Mouse (Mus musculus) neural tube, embryonic 14.5 days (tissue): Measurements from ENCODE around the gene Grb14. TPM values are rescaled to one million over a fixed set of nuclear protein-coding genes. Genes with fewer than 3 reads are reported as not detected.
A peak's percentile ranks its signal among the peaks of the same experiment; 100 is the strongest.

Experiments
- ATAC-seq: fragments of 200-750 bp; cut with Nextera tagmentation; 2 replicates; pipeline ENCODE4 v1.8.0; 2017; ENCODE audit warnings: low read depth, mild to moderate bottlenecking, moderate TSS enrichment, moderate library complexity
- H3K27ac ChIP-seq: fragments of 300-500 bp; sonication (generic); 2 replicates; pipeline ENCODE4 v1.5.1; 2014; ENCODE audit warnings: low read depth, mild to moderate bottlenecking, control low read depth, low read length, moderate library complexity, mixed read lengths
- H3K27me3 ChIP-seq: fragments of 300-500 bp; sonication (generic); 2 replicates; pipeline ENCODE4 v1.6.1; 2014; ENCODE audit warnings: low read length; ENCODE audit not compliant: control insufficient read depth, insufficient read depth
- H3K36me3 ChIP-seq: fragments of 300-500 bp; sonication (generic); 2 replicates; pipeline ENCODE4 v1.6.1; 2014; ENCODE audit warnings: low read length, mixed read lengths; ENCODE audit not compliant: control insufficient read depth, insufficient read depth
- H3K4me1 ChIP-seq: fragments of 300-500 bp; sonication (generic); 2 replicates; pipeline ENCODE4 v1.6.1; 2014; ENCODE audit warnings: low read length; ENCODE audit not compliant: control insufficient read depth, insufficient read depth
- H3K4me2 ChIP-seq: fragments of 300-500 bp; sonication (generic); 2 replicates; pipeline ENCODE4 v1.6.1; 2014; ENCODE audit warnings: mild to moderate bottlenecking, low read depth, low read length, control low read depth
- H3K4me3 ChIP-seq: fragments of 300-500 bp; sonication (generic); 2 replicates; pipeline ENCODE4 v1.5.1; 2014; ENCODE audit warnings: low read depth, low read length, control low read depth, mixed read lengths
- H3K9ac ChIP-seq: fragments of 300-500 bp; sonication (generic); replicated peaks from 2 replicates; pipeline ENCODE4 v1.6.1; 2014; ENCODE audit warnings: low read depth, mild to moderate bottlenecking, control low read depth, low read length, mixed read lengths
- H3K9me3 ChIP-seq: fragments of 300-500 bp; sonication (generic); 2 replicates; pipeline ENCODE4 v1.6.1; 2016; ENCODE audit warnings: low read length; ENCODE audit not compliant: control insufficient read depth
- WGBS: fragments of 180-500 bp; shearing (Covaris S2); extraction: QIAGEN DNeasy Blood & Tissue Kit; methylation state at CpG from one replicate; pipeline ENCODE4 v1.1.7; 2014; 5-methylcytosine and 5-hydroxymethylcytosine counted together
- polyA plus RNA-seq: library from polyadenylated mRNA; unstranded; fragments of >200 nt; fragmentation: Nextera tagmentation; extraction: Ambion mirVana; gene quantifications from 2 replicates; pipeline ENCODE4 v1.2.1, GENCODE M21; 2014

Grb14 gene
- polyA plus RNA-seq, 1 experiment from 2014 or later, result 23.2 TPM

GRCm38 (mm10) chr2:64947484-64947883, 77.3 kb downstream of the Grb14 start:
- Histone ChIP-seq H3K36me3 (no peaks in the 10 kb centered on the region), H3K4me2 (no peak overlapping the region), H3K9ac (no peak overlapping the region), H3K4me3 (no peak overlapping the region), H3K27me3 (no peaks in the 10 kb centered on the region), H3K4me1 (no peaks in the 10 kb centered on the region), H3K9me3 (no peaks in the 10 kb centered on the region), H3K27ac (no peak overlapping the region)
- 71% methylated on average over 3 of the region's 3 CpGs for WGBS
- ATAC-seq, result no peak

GRCm38 (mm10) chr2:64920879-64921278, 103.9 kb downstream of the Grb14 start:
- Histone ChIP-seq H3K36me3 (no peaks in the 10 kb centered on the region), H3K9me3 (no peaks in the 10 kb centered on the region), H3K4me1 (no peaks in the 10 kb centered on the region), H3K4me3 (no peak overlapping the region), H3K4me2 (no peak overlapping the region), H3K9ac (no peak overlapping the region), H3K27me3 (no peaks in the 10 kb centered on the region), H3K27ac (no peak overlapping the region)
- ATAC-seq, result no peak
- WGBS, result 55% methylated on average over 5 of the region's 5 CpGs

DNA sequence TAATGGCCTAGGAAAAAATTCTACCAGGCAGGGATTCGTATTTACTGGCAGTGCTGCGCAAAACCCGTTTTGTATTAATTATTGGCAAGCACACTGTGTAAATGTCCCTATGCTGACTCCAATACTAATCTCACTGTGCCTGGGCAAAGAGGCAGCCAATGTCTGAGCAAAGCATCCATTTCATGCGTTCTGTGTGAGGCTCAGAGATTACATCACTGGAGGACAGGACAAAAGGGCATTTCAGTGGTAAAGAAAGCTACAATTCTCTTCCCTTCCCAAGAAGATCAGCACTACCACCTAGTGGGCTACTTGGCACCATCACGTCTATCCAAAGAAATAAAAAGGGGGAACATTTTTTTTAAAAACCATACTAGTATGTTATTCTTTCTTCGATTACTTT, 109.3 kb downstream of the Grb14 start:
- Histone ChIP-seq H3K27ac (no peak overlapping the region), H3K9me3 (no peaks in the 10 kb centered on the region), H3K4me3 (no peak overlapping the region), H3K4me2 (no peak overlapping the region), H3K36me3 (no peaks in the 10 kb centered on the region), H3K27me3 (no peaks in the 10 kb centered on the region), H3K9ac (no peak overlapping the region), H3K4me1 (no peaks in the 10 kb centered on the region)
- ATAC-seq, result peak; percentile 81; the same call in 1 of the 2 replicates
- WGBS, result 47% methylated on average over 6 of the region's 6 CpGs

DNA sequence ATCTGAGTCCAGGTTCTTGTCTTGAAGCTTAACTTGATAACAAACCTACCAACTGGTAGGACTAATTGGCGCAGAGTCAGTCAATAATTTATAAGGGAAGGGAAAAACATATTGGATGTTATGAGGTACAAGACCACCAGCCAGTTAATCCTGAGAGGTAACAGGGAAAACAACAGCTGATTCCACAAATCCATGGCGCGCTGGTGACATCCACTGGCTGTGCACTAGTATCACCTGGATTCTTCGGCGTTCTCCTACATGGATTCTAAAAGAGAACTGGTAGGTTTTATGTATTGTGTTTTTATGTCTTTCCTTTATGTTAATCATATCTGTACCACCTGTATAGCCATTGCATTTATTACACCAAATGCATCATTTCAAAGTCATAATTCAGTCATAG, 119.9 kb downstream of the Grb14 start:
- Histone ChIP-seq H3K27ac (no peak overlapping the region), H3K9ac (no peak overlapping the region), H3K27me3 (no peaks in the 10 kb centered on the region), H3K36me3 (no peaks in the 10 kb centered on the region), H3K4me3 (no peak overlapping the region), H3K9me3 (no peaks in the 10 kb centered on the region), H3K4me2 (no peak overlapping the region), H3K4me1 (no peaks in the 10 kb centered on the region)
- peak; percentile 78; the same call in 1 of the 2 replicates for ATAC-seq
- WGBS, result 85% methylated on average over 5 of the region's 5 CpGs

- H3K27ac ChIP-seq, result no peak overlapping the region
- WGBS, result 73% methylated on average over 5 of the region's 5 CpGs
- H3K4me1 ChIP-seq, result no peaks in the 10 kb centered on the region
- no peaks in the 10 kb centered on the region for H3K36me3 ChIP-seq
- no peak overlapping the region for H3K9ac ChIP-seq
- no peaks in the 10 kb centered on the region for H3K9me3 ChIP-seq
- no peak for ATAC-seq
- no peaks in the 10 kb centered on the region for H3K27me3 ChIP-seq
- H3K4me2 ChIP-seq, result no peak overlapping the region
- H3K4me3 ChIP-seq, result no peak overlapping the region
Observed at GRCm38 (mm10) chr2:64897844-64898243, 126.9 kb downstream of the Grb14 start.

GRCm38 (mm10) chr2:64893233-64893632, 131.6 kb downstream of the Grb14 start:
- Histone ChIP-seq H3K27ac (no peak overlapping the region), H3K4me3 (no peak overlapping the region), H3K36me3 (no peaks in the 10 kb centered on the region), H3K27me3 (no peaks in the 10 kb centered on the region), H3K9me3 (no peaks in the 10 kb centered on the region), H3K4me1 (no peaks in the 10 kb centered on the region), H3K9ac (no peak overlapping the region), H3K4me2 (no peak overlapping the region)
- ATAC-seq, result no peak
- 64% methylated on average over 7 of the region's 7 CpGs for WGBS

- WGBS, result 44% methylated on average over 6 of the region's 6 CpGs
- no peak overlapping the region for H3K4me3 ChIP-seq
- H3K4me1 ChIP-seq, result no peaks in the 10 kb centered on the region; the same call in 1 of the 2 replicates
- H3K9me3 ChIP-seq, result no peaks in the 10 kb centered on the region
- no peaks in the 10 kb centered on the region for H3K36me3 ChIP-seq
- no peak overlapping the region for H3K4me2 ChIP-seq
- no peak overlapping the region for H3K9ac ChIP-seq
- no peak for ATAC-seq
- H3K27ac ChIP-seq, result no peak overlapping the region
- no peaks in the 10 kb centered on the region for H3K27me3 ChIP-seq
Observed at GRCm38 (mm10) chr2:64887098-64887757, 137.6 kb downstream of the Grb14 start.

- Histone ChIP-seq H3K9ac (no peak overlapping the region), H3K9me3 (no peaks in the 10 kb centered on the region), H3K4me3 (no peak overlapping the region), H3K4me2 (no peak overlapping the region), H3K4me1 (no peaks in the 10 kb centered on the region; the same call in 1 of the 2 replicates), H3K36me3 (no peaks in the 10 kb centered on the region), H3K27ac (no peak overlapping the region), H3K27me3 (no peaks in the 10 kb centered on the region)
- ATAC-seq, result peak; percentile 49; the same call in 1 of the 2 replicates
- 14% methylated on average over 5 of the region's 5 CpGs for WGBS
Observed at GRCm38 (mm10) chr2:64885696-64886095, 139.1 kb downstream of the Grb14 start.

GRCm38 (mm10) chr2:64878275-64878674, 146.5 kb downstream of the Grb14 start:
- Histone ChIP-seq H3K4me2 (no peak overlapping the region), H3K36me3 (no peaks in the 10 kb centered on the region), H3K4me1 (0 out of 2 replicates have a peak, but pooled peaks cover 4% of the 10 kb centered on the region), H3K27me3 (no peaks in the 10 kb centered on the region), H3K27ac (no peak overlapping the region), H3K9me3 (no peaks in the 10 kb centered on the region), H3K9ac (no peak overlapping the region), H3K4me3 (no peak overlapping the region)
- WGBS, result 39% methylated on average over 2 of the region's 2 CpGs
- no peak for ATAC-seq
